Mouse (Mus musculus): ENCODE measurements around the gene Prss50. TPM values are rescaled to one million over a fixed set of nuclear protein-coding genes. Genes with fewer than 3 reads are reported as not detected.

The Prss50 gene
- polyA plus RNA-seq, 1 experiment: 0.72 TPM

GRCm38 (mm10) chr9:110895994-110896393 lies 38.2 kb downstream of the Prss50 start:
- Histone ChIP-seq H3K4me3 (replicated peaks; ENCODE audit: insufficient read depth, low read depth, low read length) (no peak overlapping the region), H3K27me3 (ENCODE audit: control insufficient read depth, insufficient read depth, low read length) (no peaks in the 10 kb centered on the region), H3K4me1 (ENCODE audit: control insufficient read depth, insufficient read depth, low read length) (no peaks in the 10 kb centered on the region; the same call in 1 of the 2 replicates), H3K27ac (ENCODE audit: insufficient read depth, low read length) (no peak overlapping the region)
- WGBS: 19% methylated on average over 7 of the region's 7 CpGs
- no peak for DNase-seq
- TF ChIP-seq POLR2A (IDR thresholded peaks at IDR 0.05; ENCODE audit: borderline replicate concordance, insufficient read depth, low read length): no peak
- TF ChIP-seq CTCF (IDR thresholded peaks at IDR 0.05; ENCODE audit: borderline replicate concordance, insufficient read depth, low read depth, low read length): no peak

- no peaks in the 10 kb centered on the region; the same call in 1 of the 2 replicates for H3K4me1 ChIP-seq (ENCODE audit: control insufficient read depth, insufficient read depth, low read length)
- no peak overlapping the region for H3K27ac ChIP-seq (ENCODE audit: insufficient read depth, low read length)
- no peaks in the 10 kb centered on the region for H3K27me3 ChIP-seq (ENCODE audit: control insufficient read depth, insufficient read depth, low read length)
- no peak for TF ChIP-seq POLR2A (IDR thresholded peaks at IDR 0.05; ENCODE audit: borderline replicate concordance, insufficient read depth, low read length)
- no peak for TF ChIP-seq CTCF (IDR thresholded peaks at IDR 0.05; ENCODE audit: borderline replicate concordance, insufficient read depth, low read depth, low read length)
- H3K4me3 ChIP-seq (replicated peaks; ENCODE audit: insufficient read depth, low read depth, low read length): no peak overlapping the region
- WGBS: 30% methylated on average over 6 of the region's 6 CpGs
- no peak for DNase-seq
Observed at GRCm38 (mm10) chr9:110896595-110896994, 38.8 kb downstream of the Prss50 start.

- no peaks in the 10 kb centered on the region; the same call in 1 of the 2 replicates for H3K4me1 ChIP-seq (ENCODE audit: control insufficient read depth, insufficient read depth, low read length)
- H3K4me3 ChIP-seq (replicated peaks; ENCODE audit: insufficient read depth, low read depth, low read length): no peak overlapping the region
- H3K27me3 ChIP-seq (ENCODE audit: control insufficient read depth, insufficient read depth, low read length): no peaks in the 10 kb centered on the region
- no peak for TF ChIP-seq POLR2A (IDR thresholded peaks at IDR 0.05; ENCODE audit: borderline replicate concordance, insufficient read depth, low read length)
- no peak for TF ChIP-seq CTCF (IDR thresholded peaks at IDR 0.05; ENCODE audit: borderline replicate concordance, insufficient read depth, low read depth, low read length)
- WGBS: 47% methylated on average over 10 of the region's 10 CpGs
- no peak overlapping the region for H3K27ac ChIP-seq (ENCODE audit: insufficient read depth, low read length)
- no peak for DNase-seq
Observed at GRCm38 (mm10) chr9:110899451-110900008, 41.8 kb downstream of the Prss50 start.

GRCm38 (mm10) chr9:110901204-110901603 lies 43.4 kb downstream of the Prss50 start:
- 34% methylated on average over 6 of the region's 6 CpGs for WGBS
- H3K4me1 ChIP-seq (ENCODE audit: control insufficient read depth, insufficient read depth, low read length): no peaks in the 10 kb centered on the region; the same call in 1 of the 2 replicates
- H3K4me3 ChIP-seq (replicated peaks; ENCODE audit: insufficient read depth, low read depth, low read length): no peak overlapping the region
- DNase-seq: no peak
- TF ChIP-seq POLR2A (IDR thresholded peaks at IDR 0.05; ENCODE audit: borderline replicate concordance, insufficient read depth, low read length): no peak
- no peak for TF ChIP-seq CTCF (IDR thresholded peaks at IDR 0.05; ENCODE audit: borderline replicate concordance, insufficient read depth, low read depth, low read length)
- H3K27ac ChIP-seq (ENCODE audit: insufficient read depth, low read length): no peak overlapping the region
- no peaks in the 10 kb centered on the region for H3K27me3 ChIP-seq (ENCODE audit: control insufficient read depth, insufficient read depth, low read length)

GRCm38 (mm10) chr9:110902271-110902670 lies 44.5 kb downstream of the Prss50 start:
- H3K27me3 ChIP-seq (ENCODE audit: control insufficient read depth, insufficient read depth, low read length): no peaks in the 10 kb centered on the region
- H3K27ac ChIP-seq (ENCODE audit: insufficient read depth, low read length): no peak overlapping the region
- no peaks in the 10 kb centered on the region; the same call in 1 of the 2 replicates for H3K4me1 ChIP-seq (ENCODE audit: control insufficient read depth, insufficient read depth, low read length)
- no peak for TF ChIP-seq CTCF (IDR thresholded peaks at IDR 0.05; ENCODE audit: borderline replicate concordance, insufficient read depth, low read depth, low read length)
- no peak for TF ChIP-seq POLR2A (IDR thresholded peaks at IDR 0.05; ENCODE audit: borderline replicate concordance, insufficient read depth, low read length)
- H3K4me3 ChIP-seq (replicated peaks; ENCODE audit: insufficient read depth, low read depth, low read length): no peak overlapping the region
- DNase-seq: no peak
- WGBS: 40% methylated on average over 4 of the region's 4 CpGs

- TF ChIP-seq CTCF (IDR thresholded peaks at IDR 0.05; ENCODE audit: borderline replicate concordance, insufficient read depth, low read depth, low read length) (no peak), POLR2A (IDR thresholded peaks at IDR 0.05; ENCODE audit: borderline replicate concordance, insufficient read depth, low read length) (no peak)
- 82% methylated on average over 11 of the region's 11 CpGs for WGBS
Observed at GRCm38 (mm10) chr9:110907201-110907837, 49.6 kb downstream of the Prss50 start.

GRCm38 (mm10) chr9:110907838-110908630 lies 50.3 kb downstream of the Prss50 start:
- no peaks in the 10 kb centered on the region for H3K27me3 ChIP-seq (ENCODE audit: control insufficient read depth, insufficient read depth, low read length)
- H3K4me3 ChIP-seq (replicated peaks; ENCODE audit: insufficient read depth, low read depth, low read length): no peak overlapping the region
- no peaks in the 10 kb centered on the region for H3K4me1 ChIP-seq (ENCODE audit: control insufficient read depth, insufficient read depth, low read length)
- 84% methylated on average over 4 of the region's 4 CpGs for WGBS
- no peak overlapping the region for H3K27ac ChIP-seq (ENCODE audit: insufficient read depth, low read length)
- DNase-seq: no peak
- TF ChIP-seq POLR2A (IDR thresholded peaks at IDR 0.05; ENCODE audit: borderline replicate concordance, insufficient read depth, low read length): no peak
- no peak for TF ChIP-seq CTCF (IDR thresholded peaks at IDR 0.05; ENCODE audit: borderline replicate concordance, insufficient read depth, low read depth, low read length)

More at GRCm38 (mm10) chr9:110907201-110907837, 49.6 kb downstream of the Prss50 start:
- Histone ChIP-seq H3K4me1 (ENCODE audit: control insufficient read depth, insufficient read depth, low read length) (no peaks in the 10 kb centered on the region), H3K27ac (ENCODE audit: insufficient read depth, low read length) (no peak overlapping the region), H3K27me3 (ENCODE audit: control insufficient read depth, insufficient read depth, low read length) (no peaks in the 10 kb centered on the region), H3K4me3 (replicated peaks; ENCODE audit: insufficient read depth, low read depth, low read length) (no peak overlapping the region)
- DNase-seq: no peak

Data from cerebellum, adult 2 months (tissue).